Mouse (Mus musculus) intestine, embryonic 15.5 days (tissue): ENCODE measurements at regions not wholly inside any gene's neighbourhood (a gene's known extent, or its start where the extent isn't known, plus 50 kb on each side); places are given as distances from the start of the nearest gene placed in this dataset.

Experiments
- ATAC-seq: fragments of 200-750 bp; cut with Nextera tagmentation; 2 replicates; pipeline ENCODE4 v1.8.0; 2017; ENCODE audit warnings: moderate TSS enrichment, moderate library complexity
- H3K27ac ChIP-seq: fragments of 300-500 bp; sonication (generic); 2 replicates; pipeline ENCODE4 v1.5.1; 2015; ENCODE audit warnings: mild to moderate bottlenecking, inconsistent platforms
- H3K27me3 ChIP-seq: fragments of 300-500 bp; sonication (generic); replicated peaks from 2 replicates; pipeline ENCODE4 v1.6.1; 2015; ENCODE audit warnings: inconsistent platforms
- H3K36me3 ChIP-seq: fragments of 300-500 bp; sonication (generic); 2 replicates; pipeline ENCODE4 v1.6.1; 2015; ENCODE audit warnings: inconsistent platforms
- H3K4me1 ChIP-seq: fragments of 300-500 bp; sonication (generic); replicated peaks from 2 replicates; pipeline ENCODE4 v1.6.1; 2015; ENCODE audit warnings: inconsistent platforms
- H3K4me2 ChIP-seq: fragments of 300-500 bp; sonication (generic); replicated peaks from 2 replicates; pipeline ENCODE4 v1.6.1; 2015; ENCODE audit warnings: mild to moderate bottlenecking, inconsistent platforms
- H3K4me3 ChIP-seq: fragments of 300-500 bp; sonication (generic); replicated peaks from 2 replicates; pipeline ENCODE4 v1.5.1; 2015; ENCODE audit warnings: inconsistent platforms
- H3K9ac ChIP-seq: fragments of 300-500 bp; sonication (generic); 2 replicates; pipeline ENCODE4 v1.6.1; 2015; ENCODE audit warnings: inconsistent platforms
- H3K9me3 ChIP-seq: fragments of 300-500 bp; sonication (generic); 2 replicates; pipeline ENCODE4 v1.6.1; 2016; ENCODE audit warnings: inconsistent platforms
- WGBS: fragments of 180-500 bp; shearing (Covaris S2); methylation state at CpG from one replicate; pipeline ENCODE4 v1.1.7; 2015; 5-methylcytosine and 5-hydroxymethylcytosine counted together

DNA sequence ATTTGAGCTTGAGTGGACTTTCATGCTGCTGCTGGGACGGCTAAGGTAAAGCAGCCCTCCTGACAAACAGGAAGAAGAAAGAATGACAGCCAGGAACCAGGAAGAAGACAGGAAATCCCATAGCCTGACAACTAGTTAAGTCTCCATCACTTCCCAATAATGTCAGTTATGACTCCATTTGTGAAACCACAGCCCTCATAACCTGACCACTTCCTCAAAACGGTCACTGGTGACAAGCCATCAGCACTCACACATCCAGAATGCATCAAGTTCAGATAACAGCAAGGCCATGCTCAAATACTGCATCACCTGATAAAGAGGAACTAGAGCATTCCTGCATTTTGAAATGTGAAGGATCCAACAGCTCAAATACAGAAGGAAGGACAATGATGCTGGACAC lies 288.3 kb downstream of the Zfp706 start:
- Histone ChIP-seq H3K4me3 (no peak overlapping the region), H3K27ac (no peak overlapping the region), H3K4me1 (peaks cover 5% of the 10 kb centered on the region), H3K9ac (no peak overlapping the region), H3K9me3 (no peaks in the 10 kb centered on the region), H3K27me3 (no peaks in the 10 kb centered on the region), H3K36me3 (no peaks in the 10 kb centered on the region), H3K4me2 (no peak overlapping the region)
- no peak for ATAC-seq
- WGBS: 60% methylated on average over 2 of the region's 2 CpGs

DNA sequence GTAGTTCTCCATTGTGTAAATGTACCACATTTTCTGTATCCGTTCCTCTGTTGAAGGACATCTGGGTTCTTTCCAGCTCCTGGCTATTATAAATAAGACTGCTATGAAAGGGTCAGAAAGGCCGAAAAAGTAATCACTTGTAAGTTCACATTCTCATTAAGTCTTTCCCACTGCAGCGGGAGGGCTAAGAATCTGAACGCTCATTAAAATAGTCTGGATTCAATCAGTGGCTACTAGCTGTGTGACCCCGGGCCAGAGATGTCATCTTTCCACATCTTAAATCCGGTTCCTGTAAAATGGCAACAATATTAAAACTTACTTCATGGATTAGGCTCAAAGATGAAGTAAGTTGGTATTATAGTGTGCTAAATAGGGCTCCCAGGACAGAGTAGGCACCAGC lies 289.7 kb downstream of the Zfp706 start:
- Histone ChIP-seq H3K27ac (no peak overlapping the region), H3K4me2 (no peak overlapping the region), H3K9me3 (no peaks in the 10 kb centered on the region), H3K4me1 (peaks cover 5% of the 10 kb centered on the region), H3K27me3 (no peaks in the 10 kb centered on the region), H3K4me3 (no peak overlapping the region), H3K36me3 (no peaks in the 10 kb centered on the region), H3K9ac (no peak overlapping the region)
- 68% methylated on average over 6 of the region's 6 CpGs for WGBS
- ATAC-seq: no peak

DNA sequence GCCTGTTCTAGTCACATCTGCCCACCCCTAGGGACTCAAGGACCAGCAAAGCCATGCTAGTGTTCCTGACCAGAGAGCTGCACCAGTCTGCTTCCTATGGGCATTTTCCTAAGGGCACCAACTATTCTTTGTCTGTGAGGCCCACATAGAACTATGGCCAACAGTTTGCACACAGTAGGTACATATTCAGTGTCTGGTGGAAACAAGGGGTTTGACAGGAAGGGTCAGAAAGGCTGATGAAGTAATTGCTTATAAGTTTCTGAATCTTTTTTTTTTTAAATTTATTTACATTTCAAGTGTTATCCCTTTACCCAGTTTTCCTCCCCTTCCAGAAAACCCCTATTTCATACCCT lies 290.9 kb downstream of the Zfp706 start:
- Histone ChIP-seq H3K4me2 (peak overlapping the region; percentile 48; the same call in 1 of the 2 replicates), H3K9ac (0 out of 2 replicates have a peak overlapping the region, but pooled peaks have one; percentile 5), H3K36me3 (no peaks in the 10 kb centered on the region), H3K4me1 (peaks cover 5% of the 10 kb centered on the region), H3K27ac (peak overlapping the region; percentile 28; the same call in 1 of the 2 replicates), H3K4me3 (no peak overlapping the region), H3K27me3 (no peaks in the 10 kb centered on the region), H3K9me3 (no peaks in the 10 kb centered on the region)
- no peak for ATAC-seq

DNA sequence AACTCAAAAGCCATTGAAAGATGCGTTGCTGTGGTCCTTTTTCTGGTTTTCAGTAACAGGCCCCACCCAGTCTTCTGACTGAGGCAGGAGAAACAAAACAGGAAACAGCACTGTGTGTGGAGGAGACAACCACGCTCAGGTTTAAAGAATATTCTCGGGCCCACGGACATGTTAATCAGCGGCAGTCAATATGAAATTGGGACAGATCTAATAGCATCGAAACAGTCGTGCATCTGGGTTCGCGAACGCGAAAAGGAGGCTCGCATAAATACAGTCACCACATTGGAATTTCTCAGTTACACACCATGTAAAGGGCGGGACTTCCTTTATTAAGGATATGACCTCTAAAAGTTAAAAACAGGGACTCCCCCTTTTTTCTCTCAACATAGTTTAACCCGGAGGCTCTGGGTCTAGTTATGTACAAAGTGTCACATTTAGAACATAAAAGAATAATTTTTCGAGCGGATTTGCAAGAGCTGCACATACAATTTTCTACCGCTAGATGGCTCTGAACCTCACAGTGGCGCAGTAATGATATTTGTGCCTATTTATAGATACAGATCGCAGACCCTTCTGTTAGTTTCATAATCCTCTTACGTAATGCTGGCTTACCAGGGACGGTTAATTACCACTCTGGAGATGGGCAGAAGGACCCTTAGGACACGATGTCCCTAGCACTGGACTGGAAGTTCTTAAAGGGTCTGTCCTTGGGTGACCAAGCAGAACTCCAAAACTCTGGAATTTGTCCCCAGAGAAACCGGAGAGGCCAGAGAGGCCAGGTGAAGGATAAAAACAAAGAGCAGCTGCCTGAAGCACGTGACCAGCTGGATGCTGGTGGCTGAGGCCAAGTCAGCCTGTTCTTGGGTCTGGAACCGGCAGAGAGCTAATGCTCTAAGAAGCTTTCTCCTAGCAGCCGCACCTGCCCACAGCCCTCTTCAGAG lies 291.6 kb downstream of the Zfp706 start:
- WGBS: 9% methylated on average over 26 of the region's 26 CpGs
- Histone ChIP-seq H3K9ac (0 out of 2 replicates have a peak overlapping the region, but pooled peaks have one; percentile 5), H3K9me3 (no peaks in the 10 kb centered on the region), H3K27me3 (no peaks in the 10 kb centered on the region), H3K27ac (peak overlapping the region; percentile 28; the same call in 1 of the 2 replicates), H3K4me1 (peaks cover 5% of the 10 kb centered on the region), H3K36me3 (no peaks in the 10 kb centered on the region), H3K4me2 (peak overlapping the region; percentile 48), H3K4me3 (peak overlapping the region; percentile 26)
- peak; percentile 91 for ATAC-seq

DNA sequence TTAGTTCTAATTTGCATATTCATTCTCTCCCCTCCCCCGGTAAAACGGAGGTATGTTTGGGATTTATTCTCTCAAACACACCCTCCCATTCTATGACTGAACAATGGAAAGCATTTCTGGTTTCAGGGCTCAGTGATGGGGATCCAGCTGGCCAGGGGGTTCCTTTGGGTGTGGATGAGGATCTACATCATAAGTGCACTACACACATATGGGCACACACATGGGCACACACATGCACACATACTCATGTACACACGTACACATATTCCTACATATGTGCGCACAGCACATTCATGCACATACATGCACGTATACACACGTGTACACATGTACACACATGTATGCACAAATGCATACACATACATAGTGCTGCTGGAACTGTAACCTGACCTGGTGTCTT lies 292.4 kb downstream of the Zfp706 start:
- no peak overlapping the region for H3K27ac ChIP-seq
- no peak overlapping the region for H3K9ac ChIP-seq
- peaks cover 5% of the 10 kb centered on the region for H3K4me1 ChIP-seq
- no peak overlapping the region for H3K4me2 ChIP-seq
- no peaks in the 10 kb centered on the region for H3K9me3 ChIP-seq
- H3K4me3 ChIP-seq: no peak overlapping the region
- no peaks in the 10 kb centered on the region for H3K27me3 ChIP-seq
- WGBS: 88% methylated on average over 6 of the region's 6 CpGs
- H3K36me3 ChIP-seq: no peaks in the 10 kb centered on the region
- 0 out of 2 replicates have a peak, but pooled peaks have one; percentile 3 for ATAC-seq

DNA sequence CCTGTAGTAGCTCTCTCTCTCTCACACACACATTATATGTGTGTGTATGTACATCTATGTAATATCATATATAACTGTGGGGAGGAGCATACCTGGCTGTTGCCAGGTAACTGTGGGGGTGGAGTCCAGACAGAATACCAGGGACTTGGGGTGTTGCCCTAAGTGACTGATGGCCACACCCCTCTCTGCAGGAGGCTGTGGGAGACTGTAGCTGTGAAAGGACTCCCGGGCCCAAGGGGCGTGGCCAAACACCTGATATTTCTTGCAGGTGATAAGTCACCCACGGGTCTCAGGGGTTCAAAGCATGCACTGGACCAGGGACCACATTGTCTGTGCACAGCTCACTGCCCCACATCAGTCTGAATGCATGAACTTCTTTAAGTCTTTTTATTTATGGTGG lies 297.8 kb downstream of the Zfp706 start:
- Histone ChIP-seq H3K9me3 (no peaks in the 10 kb centered on the region), H3K4me2 (no peak overlapping the region), H3K4me3 (no peak overlapping the region), H3K36me3 (no peaks in the 10 kb centered on the region), H3K9ac (no peak overlapping the region), H3K4me1 (no peaks in the 10 kb centered on the region), H3K27me3 (no peaks in the 10 kb centered on the region), H3K27ac (no peak overlapping the region)
- peak; percentile 31; the same call in 1 of the 2 replicates for ATAC-seq
- WGBS: 48% methylated on average over 3 of the region's 3 CpGs

DNA sequence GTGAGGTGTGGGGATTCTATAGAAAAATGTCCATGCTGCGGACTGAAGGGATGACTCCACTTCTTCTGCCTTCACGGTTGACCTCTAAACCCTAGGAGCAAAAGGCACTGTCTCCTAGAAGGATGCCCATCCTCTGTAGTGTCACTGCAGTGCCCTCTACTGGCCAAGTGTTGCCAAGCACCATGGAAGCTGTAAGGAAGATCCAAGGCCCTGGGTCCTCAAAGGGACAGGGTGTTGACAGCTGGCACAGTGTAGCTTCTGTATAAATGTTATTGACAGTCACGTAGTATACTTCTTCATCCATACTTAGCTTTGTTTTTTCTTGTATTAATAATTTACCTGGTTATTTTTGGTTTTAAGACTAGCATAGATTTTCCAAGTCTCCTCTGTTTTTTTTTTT lies 299.1 kb downstream of the Zfp706 start:
- peak; percentile 54 for ATAC-seq
- Histone ChIP-seq H3K36me3 (no peaks in the 10 kb centered on the region), H3K4me1 (no peaks in the 10 kb centered on the region), H3K9ac (no peak overlapping the region), H3K9me3 (no peaks in the 10 kb centered on the region), H3K27me3 (no peaks in the 10 kb centered on the region), H3K27ac (no peak overlapping the region), H3K4me2 (no peak overlapping the region), H3K4me3 (no peak overlapping the region)
- WGBS: 13% methylated on average over 3 of the region's 3 CpGs

DNA sequence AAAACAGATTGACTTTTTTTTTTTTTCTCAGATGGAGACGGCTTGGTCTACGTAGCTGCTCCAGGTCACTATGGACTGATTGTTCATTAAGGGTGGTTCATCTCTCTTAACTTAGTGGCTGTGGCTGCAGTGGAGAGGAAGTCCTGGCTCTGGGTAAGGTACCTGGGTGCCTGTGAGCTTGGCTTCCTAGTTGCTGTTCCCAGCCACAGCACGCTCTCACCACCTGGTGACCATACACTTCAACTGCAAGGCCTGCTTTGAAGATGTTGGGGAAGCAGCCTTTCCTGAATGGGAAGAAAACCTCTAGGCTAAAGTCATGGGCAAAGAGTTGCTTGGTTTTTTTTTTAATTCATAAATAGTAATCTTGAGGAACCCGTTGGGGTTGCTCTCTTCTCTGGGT lies 301.6 kb downstream of the Zfp706 start:
- WGBS: 30% methylated on average over 4 of the region's 4 CpGs
- 0 out of 2 replicates have a peak, but pooled peaks have one; percentile 48 for ATAC-seq
- H3K9ac ChIP-seq: no peak overlapping the region

DNA sequence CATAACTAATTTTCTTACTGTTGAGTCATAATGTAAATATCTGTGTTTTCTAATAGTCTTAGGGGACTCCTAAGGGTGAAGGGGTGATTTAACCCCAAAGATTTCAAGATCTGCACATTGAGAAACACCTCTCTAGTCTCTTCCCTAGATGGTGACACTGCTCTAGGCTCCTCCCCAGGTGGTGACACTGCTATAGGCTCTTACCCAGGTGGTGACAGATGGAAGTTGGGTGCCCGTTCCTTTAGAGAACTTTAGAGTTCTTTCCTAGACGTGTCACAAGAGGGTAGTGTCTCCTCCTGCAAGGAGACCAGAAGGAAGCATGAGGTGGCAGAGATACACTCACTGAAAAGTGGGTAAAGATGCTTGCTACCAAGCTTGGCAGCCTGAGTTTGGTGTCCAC lies 302.2 kb downstream of the Zfp706 start:
- H3K27me3 ChIP-seq: no peaks in the 10 kb centered on the region
- no peaks in the 10 kb centered on the region for H3K36me3 ChIP-seq
- 35% methylated on average over 2 of the region's 2 CpGs for WGBS
- no peak overlapping the region for H3K4me3 ChIP-seq
- no peaks in the 10 kb centered on the region for H3K9me3 ChIP-seq
- ATAC-seq: no peak
- no peak overlapping the region for H3K27ac ChIP-seq
- H3K4me2 ChIP-seq: no peak overlapping the region
- H3K4me1 ChIP-seq: no peaks in the 10 kb centered on the region; the same call in 1 of the 2 replicates
- H3K9ac ChIP-seq: no peak overlapping the region

More for the DNA sequence above, 301.6 kb downstream of the Zfp706 start:
- H3K4me3 ChIP-seq: no peak overlapping the region
- no peaks in the 10 kb centered on the region for H3K36me3 ChIP-seq
- H3K4me2 ChIP-seq: no peak overlapping the region
- no peaks in the 10 kb centered on the region for H3K9me3 ChIP-seq
- H3K27ac ChIP-seq: no peak overlapping the region
- no peaks in the 10 kb centered on the region; the same call in 1 of the 2 replicates for H3K4me1 ChIP-seq
- no peaks in the 10 kb centered on the region for H3K27me3 ChIP-seq

DNA sequence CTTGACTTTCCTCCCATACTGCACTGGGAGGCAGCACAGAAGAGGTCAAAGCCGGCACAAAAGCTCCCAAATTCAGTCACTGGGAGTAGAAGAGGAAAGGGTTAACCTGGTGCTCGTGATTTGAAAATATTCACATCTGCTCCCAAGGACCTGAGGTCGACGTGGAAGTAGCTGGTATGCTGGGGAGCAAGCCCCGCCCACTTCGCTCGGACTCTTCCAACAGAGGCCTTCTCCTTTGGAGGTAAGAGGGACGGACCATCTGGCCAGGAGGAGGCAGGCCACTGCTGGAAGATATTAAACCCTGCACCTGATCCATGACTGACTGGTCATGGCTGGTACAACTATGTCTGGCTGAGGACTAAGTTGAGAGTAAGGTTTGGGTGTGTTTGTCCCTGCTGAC lies 305.7 kb downstream of the Zfp706 start:
- Histone ChIP-seq H3K27me3 (no peaks in the 10 kb centered on the region), H3K4me1 (no peaks in the 10 kb centered on the region; the same call in 1 of the 2 replicates), H3K9me3 (no peaks in the 10 kb centered on the region), H3K36me3 (no peaks in the 10 kb centered on the region), H3K4me2 (no peak overlapping the region), H3K27ac (no peak overlapping the region), H3K9ac (no peak overlapping the region), H3K4me3 (no peak overlapping the region)
- ATAC-seq: peak; percentile 22; the same call in 1 of the 2 replicates
- 43% methylated on average over 8 of the region's 8 CpGs for WGBS

DNA sequence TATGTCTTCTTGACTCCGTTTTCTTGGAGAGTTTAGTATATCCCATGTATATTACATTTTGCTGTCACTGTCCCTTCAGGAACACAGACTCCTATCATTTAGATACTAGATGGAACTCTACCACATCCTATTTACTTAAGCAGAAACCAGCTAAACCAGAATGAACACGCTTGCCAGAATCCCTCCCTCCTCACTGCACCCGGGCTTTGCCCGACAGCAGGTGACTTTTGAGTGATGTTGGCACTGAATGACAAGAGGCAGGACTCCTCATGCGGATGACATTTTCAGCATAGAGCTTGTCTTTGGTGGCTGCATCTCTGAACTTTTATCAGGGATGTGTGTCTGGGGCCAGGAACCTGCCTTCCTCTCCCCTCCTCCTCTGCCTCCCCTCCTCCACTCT lies 307.4 kb downstream of the Zfp706 start:
- no peak overlapping the region for H3K9ac ChIP-seq
- no peaks in the 10 kb centered on the region for H3K9me3 ChIP-seq
- H3K27me3 ChIP-seq: no peaks in the 10 kb centered on the region
- H3K4me3 ChIP-seq: no peak overlapping the region
- no peaks in the 10 kb centered on the region for H3K36me3 ChIP-seq
- no peak overlapping the region for H3K27ac ChIP-seq
- H3K4me2 ChIP-seq: no peak overlapping the region
- 71% methylated on average over 5 of the region's 5 CpGs for WGBS
- ATAC-seq: no peak
- no peaks in the 10 kb centered on the region; the same call in 1 of the 2 replicates for H3K4me1 ChIP-seq

DNA sequence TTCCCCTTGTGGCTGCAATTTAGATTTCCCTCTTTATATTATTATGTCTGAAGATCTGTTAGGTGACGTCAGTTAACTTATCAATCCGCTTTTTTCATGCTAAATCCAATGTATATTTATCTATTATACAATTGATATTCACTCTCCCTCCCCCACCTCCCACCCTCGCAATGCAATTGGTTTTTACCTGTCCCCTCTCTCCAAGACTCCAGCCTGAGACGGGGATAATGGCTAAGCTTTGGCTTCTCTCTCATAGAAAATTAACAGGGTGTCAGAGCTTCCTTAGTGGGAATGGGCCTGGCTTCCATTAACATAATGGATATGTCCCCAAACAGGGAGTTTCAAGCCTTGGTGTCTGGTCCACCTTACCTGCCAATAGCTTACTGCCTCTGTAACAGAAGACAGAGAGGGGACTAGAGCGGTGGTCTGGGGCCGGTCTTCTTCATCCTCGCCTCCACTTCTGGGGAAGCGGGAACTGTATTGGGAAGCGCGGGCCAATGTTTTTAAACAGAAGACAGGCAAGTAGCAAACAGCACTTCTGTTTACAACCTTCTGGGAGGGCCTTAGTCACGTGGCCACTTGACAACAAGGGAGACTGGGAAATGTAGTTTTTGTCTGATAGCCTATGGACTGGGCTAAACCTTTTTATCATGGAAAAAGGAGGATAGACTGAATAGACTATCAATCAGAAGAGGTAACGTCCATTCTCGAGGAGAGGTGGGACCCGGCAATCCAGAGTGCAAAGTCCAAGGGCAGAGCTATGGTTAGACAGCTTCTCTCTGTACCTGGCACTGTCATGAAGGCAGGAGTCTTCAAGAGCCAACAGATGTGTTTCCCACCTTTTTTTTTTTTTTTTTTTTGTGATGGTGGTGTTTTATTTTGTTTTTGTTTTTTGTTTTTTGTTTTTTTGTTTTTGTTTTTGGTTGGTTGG lies 312.1 kb downstream of the Zfp706 start:
- peak overlapping the region; percentile 55 for H3K4me2 ChIP-seq

More for the DNA sequence above, 312.1 kb downstream of the Zfp706 start:
- H3K36me3 ChIP-seq: no peaks in the 10 kb centered on the region
- peak overlapping the region; percentile 19 for H3K4me3 ChIP-seq
- H3K9me3 ChIP-seq: no peaks in the 10 kb centered on the region
- H3K9ac ChIP-seq: no peak overlapping the region
- H3K4me1 ChIP-seq: no peaks in the 10 kb centered on the region
- H3K27ac ChIP-seq: no peak overlapping the region
- no peaks in the 10 kb centered on the region for H3K27me3 ChIP-seq
- peak; percentile 87 for ATAC-seq
- 19% methylated on average over 14 of the region's 14 CpGs for WGBS
